Mouse (Mus musculus): ENCODE data around the gene 2700081O15Rik.

2700081O15Rik gene

DNA sequence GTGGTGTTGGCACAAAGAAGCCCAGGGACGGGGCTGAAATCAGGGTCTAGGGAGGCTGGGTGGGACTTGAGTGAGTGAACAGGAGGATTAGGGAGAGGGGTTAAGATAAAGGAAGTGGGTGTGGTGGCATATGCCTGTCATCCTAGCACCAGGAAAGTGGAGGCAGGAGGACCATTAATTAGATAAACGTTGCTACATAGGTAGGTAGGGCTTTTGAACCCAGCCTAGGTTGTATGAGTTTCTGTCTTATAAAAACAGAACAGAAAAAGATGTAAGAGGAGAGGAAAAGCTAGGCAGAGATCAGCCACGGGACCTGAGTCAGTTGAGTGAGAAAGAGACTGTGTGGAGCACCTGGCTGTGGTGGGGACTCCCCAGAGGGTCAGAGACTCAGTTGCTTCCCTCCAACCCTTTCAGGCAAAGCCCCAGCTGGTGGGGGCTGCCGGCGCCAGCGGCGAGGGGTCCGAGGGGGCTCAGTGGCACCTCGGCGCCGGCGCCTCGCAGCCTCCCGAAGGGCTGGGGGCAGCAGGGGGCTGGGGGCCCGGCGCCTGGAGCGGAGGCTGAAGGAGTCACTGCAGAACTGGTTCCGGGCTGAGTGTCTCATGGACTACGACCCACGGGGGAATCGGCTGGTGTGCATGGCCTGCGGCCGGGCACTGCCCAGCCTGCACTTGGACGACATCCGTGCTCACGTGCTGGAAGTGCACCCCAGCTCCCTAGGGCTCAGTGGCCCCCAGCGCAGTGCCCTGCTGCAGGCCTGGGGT is 3.6 kb downstream of the 2700081O15Rik start:
- no peak for DNase-seq

DNA sequence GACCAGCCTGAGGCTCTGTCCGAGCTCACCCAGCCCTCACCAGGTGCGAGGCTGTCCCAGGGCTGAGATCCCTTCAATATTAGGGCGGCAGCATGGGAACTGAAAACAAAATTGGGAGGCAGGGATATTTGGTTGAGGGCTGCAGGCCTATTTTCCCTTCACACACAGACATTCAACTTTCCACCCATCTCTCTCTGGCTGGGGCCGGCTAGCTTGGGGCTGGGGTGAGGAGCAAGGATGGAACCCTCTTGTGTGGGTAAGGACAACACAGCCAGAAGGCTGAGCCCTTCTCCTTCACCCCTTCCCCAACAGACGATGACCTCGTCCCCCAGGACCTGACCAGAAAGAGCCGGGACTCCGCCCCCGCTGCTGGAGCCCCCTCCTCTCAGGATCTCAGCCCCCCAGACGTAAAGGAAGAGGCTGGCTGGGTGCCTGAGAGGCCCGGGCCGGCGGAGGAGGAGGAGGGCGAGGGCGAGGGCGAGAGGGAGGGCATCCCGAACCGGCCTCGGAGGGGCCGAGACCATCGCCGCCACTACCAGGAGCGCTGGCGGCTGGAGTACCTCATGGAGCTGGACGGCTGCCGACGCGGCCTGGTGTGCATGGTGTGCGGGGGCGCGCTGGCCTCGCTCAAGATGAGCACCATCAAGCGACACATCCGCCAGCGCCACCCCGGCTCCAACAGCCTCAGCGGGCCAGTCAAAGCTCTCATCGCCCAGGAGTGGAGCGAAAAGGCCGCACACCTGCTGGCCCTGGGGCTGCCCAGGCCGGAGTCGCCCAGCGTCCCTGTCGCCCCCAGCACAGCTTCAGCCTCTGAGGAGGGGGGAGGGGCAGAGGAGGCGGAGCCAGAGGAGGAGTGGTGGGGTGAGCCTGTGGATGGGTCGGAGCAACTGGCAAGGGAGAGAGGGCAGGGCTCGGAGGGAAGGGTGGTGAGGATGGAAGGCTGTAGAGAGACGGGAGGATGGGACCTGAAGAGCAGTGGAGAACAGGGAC is 4.5 kb downstream of the 2700081O15Rik start:
- peak; percentile 85 for DNase-seq

DNA sequence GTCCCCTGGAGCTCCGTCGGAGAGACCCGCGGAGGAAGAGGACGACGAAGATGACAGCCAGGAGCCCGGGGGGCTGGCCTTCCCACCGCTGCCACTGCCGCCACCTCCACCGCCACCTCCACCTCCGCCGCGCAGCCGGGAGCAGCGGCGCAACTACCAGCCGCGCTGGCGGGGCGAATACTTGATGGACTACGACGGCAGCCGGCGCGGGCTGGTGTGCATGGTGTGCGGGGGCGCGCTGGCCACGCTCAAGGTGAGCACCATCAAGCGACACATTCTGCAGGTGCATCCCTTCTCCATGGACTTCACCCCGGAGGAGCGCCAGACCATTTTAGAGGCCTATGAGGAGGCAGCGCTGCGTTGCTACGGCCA is 5.2 kb downstream of the 2700081O15Rik start:
- DNase-seq, result no peak

DNA sequence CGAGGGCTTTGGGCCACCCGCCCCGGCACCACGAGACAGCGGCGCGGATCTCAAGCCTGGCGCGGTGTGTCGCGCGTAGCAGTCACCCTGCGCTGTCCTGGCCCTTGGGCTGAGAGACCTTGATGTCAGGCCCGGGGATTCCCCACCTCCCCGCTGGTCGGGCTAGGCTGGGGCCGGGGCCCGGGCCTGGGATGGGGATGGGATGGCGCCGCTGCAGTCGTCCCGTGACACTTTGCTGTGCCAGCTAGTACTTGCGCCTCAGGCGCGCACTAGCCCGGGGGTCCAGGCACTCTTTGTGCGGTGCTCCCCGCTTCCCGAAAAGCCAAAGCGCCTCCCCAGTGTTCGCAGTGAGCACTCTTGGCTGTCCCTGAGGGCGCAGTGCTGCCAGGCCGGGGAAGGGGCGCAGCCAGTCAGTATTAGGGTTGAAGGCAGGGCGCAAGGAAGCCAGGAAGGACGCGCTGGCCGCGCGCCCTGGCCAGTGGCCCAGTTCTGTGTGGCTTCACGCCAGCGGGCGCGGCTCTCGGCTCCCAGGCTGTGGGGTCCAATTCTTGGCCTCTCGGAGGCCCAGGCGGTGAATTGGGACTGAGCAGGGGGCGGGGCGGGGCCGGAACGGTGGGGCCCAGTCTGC is 5.7 kb downstream of the 2700081O15Rik start:
- peak; percentile 74 for DNase-seq

DNA sequence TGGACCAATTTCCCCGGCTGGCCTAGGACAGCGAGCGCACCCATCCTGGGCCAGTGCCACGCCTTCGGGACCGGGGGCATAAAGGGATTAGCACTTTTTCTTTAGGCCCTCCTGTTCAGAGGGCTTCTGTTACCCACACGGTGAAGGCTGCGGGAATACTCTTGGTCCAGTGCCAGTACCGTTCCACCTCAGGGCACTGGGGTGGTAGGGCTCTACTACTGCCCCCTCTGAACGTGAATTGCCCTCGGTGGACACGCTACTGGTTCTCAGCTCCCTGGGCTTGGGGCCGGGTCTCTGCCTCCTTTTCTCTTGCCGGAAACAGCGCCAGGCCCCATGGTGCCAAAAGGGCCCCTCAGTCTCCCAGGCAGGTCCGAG is 6.2 kb downstream of the 2700081O15Rik start:
- no peak for DNase-seq

- no peak for DNase-seq
Observed at GRCm38 (mm10) chr19:7424131-7424530, 6.7 kb downstream of the 2700081O15Rik start.

DNA sequence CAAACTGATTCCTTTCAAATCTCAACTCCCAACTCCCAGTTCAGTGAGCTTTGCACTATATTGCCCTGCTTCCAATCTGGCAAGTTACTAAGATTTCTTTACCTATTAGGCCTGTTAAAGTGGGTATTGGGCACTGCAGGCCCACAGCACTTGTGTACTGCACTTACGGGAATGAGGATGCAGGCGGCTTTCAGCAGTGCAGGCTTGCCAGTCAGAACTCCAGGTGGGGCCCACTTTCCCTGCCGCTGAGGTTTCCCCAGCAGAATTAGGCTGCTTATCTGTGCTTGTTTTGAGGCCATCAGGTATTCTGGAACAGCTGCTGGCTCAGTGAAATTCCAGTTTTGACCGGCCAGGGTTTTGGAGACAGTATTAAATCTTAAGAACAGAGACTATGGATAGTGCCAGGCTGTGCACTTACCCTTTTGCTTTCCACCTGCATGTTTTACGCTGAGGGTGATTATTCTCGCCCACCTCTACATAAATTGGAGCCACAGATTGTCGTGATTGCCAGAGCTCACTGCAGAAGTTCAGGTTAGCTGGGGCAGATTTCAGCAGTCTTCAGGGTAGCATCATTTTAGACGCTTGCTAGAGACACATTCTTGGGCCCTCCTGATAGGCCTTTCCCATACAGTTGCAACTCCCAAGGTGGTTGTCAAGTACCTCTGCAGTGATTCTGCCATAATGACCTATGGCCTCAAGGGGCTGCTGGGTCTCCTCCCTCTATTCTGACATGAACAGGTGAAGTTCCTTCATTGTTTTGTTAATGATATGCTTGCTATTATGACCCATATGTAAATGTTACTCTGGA is 7.4 kb downstream of the 2700081O15Rik start:
- no peak for DNase-seq

DNA sequence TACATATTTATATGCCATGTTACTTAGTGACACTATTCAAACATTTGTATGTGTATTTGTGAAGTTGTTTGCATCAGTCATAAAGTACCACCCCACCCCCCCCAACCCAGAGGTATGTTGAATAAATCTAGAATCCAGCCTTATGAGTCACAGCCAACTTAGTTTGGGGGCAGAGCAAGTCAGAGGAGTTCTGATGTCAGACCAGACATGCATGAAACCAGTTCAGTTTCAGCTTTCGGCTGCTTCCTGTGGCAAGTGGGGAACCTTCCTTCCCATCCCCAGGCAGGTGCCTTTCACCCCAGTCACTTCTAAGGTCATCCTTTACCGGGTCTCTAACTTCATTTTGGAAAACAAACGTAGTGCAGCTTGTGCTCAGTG is 8.0 kb downstream of the 2700081O15Rik start:
- no peak for DNase-seq

- DNase-seq, result no peak
Observed at GRCm38 (mm10) chr19:7434887-7435286, 17.5 kb downstream of the 2700081O15Rik start.

DNA sequence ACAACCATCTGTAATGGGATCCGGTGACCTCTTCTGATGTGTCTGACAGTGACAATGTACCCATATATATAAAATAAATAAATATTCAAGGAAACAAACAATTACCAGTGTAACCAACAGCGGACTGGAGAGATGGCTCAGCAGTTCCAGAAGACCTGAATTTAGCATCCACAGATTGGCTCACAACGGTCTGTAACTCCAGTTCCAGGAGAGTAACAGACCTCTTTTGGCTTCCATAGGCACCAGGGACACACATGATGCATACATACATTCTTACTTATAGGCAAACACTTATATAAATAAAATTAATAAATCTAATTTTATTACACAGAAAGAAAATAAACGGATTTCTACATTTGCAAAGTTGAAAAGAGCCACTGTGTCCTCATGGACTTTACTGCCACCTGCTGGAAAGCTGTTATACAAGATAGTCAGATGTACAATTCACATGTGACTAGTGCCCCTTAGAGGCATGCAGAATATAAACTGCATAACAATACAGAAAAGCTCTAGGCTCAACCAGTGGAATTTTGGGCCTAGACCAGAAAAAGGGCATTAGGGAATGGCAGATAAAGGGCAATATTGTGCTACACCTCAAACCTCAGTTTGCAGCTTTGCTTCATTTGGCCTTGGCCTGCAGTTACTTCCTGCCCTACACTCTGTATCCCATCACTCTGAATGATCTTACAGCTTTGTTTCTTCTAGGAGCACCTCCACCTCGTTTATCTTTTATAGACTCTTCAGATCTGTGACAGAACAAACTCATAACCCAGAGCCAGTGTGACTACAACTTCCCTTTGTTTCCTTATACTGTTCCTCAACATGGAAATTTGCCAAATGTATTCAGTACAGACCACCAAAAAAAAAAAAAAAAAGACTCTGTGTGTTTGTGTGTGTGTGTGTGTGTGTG is 18.9 kb downstream of the 2700081O15Rik start:
- DNase-seq, result no peak

DNA sequence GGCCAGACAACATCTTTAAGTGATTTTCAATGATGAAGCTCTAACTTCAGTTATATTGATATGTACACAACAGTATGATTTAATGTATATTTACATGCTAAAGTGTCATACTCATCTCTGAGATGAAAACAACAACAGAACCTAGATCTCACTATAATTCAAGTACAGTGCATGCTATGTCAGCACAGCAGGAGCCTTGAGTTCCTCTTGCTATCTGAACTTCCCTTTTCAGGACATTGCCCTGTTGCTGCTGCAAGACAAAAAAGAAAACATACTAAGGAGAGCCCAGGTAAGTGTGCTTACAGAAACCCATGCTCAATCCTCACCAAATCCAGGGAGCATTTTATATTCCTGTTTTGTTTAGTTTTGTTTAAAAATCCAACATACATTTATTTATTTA is 20.9 kb downstream of the 2700081O15Rik start:
- no peak for DNase-seq

- no peak for DNase-seq
Observed at GRCm38 (mm10) chr19:7441493-7441892, 24.1 kb downstream of the 2700081O15Rik start.

DNA sequence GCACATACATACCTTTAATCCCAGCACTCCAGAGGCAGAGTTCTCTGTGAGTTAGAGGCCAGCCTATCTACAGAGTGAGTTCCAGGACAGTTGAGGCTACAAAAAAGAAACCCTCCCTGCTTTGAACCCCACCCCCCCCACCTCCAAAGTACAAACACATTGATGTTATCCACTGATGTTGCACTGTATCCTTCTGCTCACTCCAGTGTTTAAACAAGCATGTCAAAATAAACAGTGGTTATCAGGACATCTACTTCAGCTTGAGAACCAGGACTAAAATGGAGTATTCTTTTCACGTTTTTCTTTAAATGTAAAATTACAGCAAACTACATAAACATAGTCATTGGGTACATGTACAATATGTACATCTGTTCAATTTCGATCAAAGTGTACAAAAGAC is 27.7 kb downstream of the 2700081O15Rik start:
- DNase-seq, result no peak

GRCm38 (mm10) chr19:7445596-7445995 is 28.2 kb downstream of the 2700081O15Rik start:
- DNase-seq, result no peak

GRCm38 (mm10) chr19:7456803-7457202 is 39.4 kb downstream of the 2700081O15Rik start:
- peak; percentile 24 for DNase-seq

- no peak for DNase-seq
Observed at GRCm38 (mm10) chr19:7458901-7459300, 41.5 kb downstream of the 2700081O15Rik start.

GRCm38 (mm10) chr19:7459370-7459769 is 41.9 kb downstream of the 2700081O15Rik start:
- no peak for DNase-seq

- no peak for DNase-seq
Observed at GRCm38 (mm10) chr19:7467915-7468314, 50.5 kb downstream of the 2700081O15Rik start.

GRCm38 (mm10) chr19:7470643-7471042 is 53.2 kb downstream of the 2700081O15Rik start:
- DNase-seq, result no peak
